Mouse (Mus musculus): ENCODE data around the gene Tfr2. TPM values are rescaled to one million over a fixed set of nuclear protein-coding genes. Genes with fewer than 3 reads are reported as not detected.

Tfr2 gene
- polyA plus RNA-seq, 1 experiment from 2014 or later, result 4.7 TPM

- ATAC-seq (ENCODE audit: insufficient read depth, low FRiP score, low read depth), result no peak
- no peaks in the 10 kb centered on the region for H3K4me1 ChIP-seq
- no peak overlapping the region for H3K9ac ChIP-seq
- no peak overlapping the region for H3K4me3 ChIP-seq (replicated peaks)
- H3K36me3 ChIP-seq, result no peaks in the 10 kb centered on the region
- H3K4me2 ChIP-seq, result no peak overlapping the region
- H3K27ac ChIP-seq, result no peak overlapping the region
- 78% methylated on average over 8 of the region's 8 CpGs for WGBS
- peaks cover 3% of the 10 kb centered on the region; the same call in 1 of the 2 replicates for H3K27me3 ChIP-seq (replicated peaks)
- H3K9me3 ChIP-seq, result no peaks in the 10 kb centered on the region
Observed at GRCm38 (mm10) chr5:137568223-137568798, 1.3 kb upstream of the Tfr2 start.

DNA sequence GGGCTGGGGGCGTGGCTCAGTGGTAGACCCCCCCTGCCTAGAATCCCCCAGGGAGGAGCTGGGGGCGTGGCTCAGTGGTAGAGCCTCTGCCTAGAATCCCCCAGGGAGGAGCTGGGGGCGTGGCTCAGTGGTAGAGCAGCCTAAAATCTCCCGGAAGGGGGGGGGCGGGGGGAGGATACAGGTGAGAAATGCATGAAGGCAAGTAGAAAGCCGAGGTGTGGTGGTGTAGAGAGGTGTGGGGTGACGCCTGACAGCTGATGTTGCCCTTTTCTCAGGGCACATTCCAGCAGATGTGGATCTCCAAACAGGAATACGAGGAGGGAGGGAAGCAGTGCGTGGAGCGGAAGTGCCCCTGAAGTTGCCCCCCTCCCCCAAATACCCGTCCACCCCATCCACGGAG is 609 bp upstream of the Tfr2 start:
- Histone ChIP-seq H3K4me2 (no peak overlapping the region; the same call in 1 of the 2 replicates), H3K27me3 (replicated peaks) (peaks cover 3% of the 10 kb centered on the region; the same call in 1 of the 2 replicates), H3K27ac (no peak overlapping the region), H3K9ac (no peak overlapping the region), H3K36me3 (no peaks in the 10 kb centered on the region), H3K4me3 (replicated peaks) (no peak overlapping the region), H3K4me1 (no peaks in the 10 kb centered on the region), H3K9me3 (no peaks in the 10 kb centered on the region)
- 60% methylated on average over 12 of the region's 12 CpGs for WGBS
- no peak for ATAC-seq (ENCODE audit: insufficient read depth, low FRiP score, low read depth)

DNA sequence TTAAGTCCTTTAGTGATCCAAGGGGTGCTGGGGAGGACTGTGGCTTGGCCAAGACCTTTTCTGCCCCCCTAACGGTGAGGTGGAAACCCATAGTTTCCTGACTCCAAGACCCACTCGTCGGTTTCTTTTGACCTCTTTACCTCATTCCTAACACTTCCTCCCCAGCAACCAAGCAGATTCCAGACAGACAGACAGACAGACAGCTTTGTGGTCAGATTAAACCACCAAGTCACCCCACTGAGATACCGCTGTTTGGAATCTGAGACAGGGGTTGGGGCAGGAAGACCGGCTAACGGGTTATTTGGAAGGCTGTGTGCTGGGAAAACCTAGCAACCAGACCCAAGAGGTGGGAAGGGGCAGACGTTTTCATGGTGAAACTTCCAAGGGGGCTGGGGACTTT is 541 bp downstream of the Tfr2 start:
- Histone ChIP-seq H3K27me3 (replicated peaks) (peaks cover 8% of the 10 kb centered on the region; the same call in 1 of the 2 replicates), H3K4me1 (peaks cover 6% of the 10 kb centered on the region; the same call in 1 of the 2 replicates), H3K27ac (no peak overlapping the region), H3K9me3 (no peaks in the 10 kb centered on the region), H3K9ac (no peak overlapping the region), H3K4me2 (peak overlapping the region; percentile 16; the same call in 1 of the 2 replicates), H3K4me3 (replicated peaks) (no peak overlapping the region), H3K36me3 (no peaks in the 10 kb centered on the region)
- WGBS, result 49% methylated on average over 7 of the region's 7 CpGs
- no peak for ATAC-seq (ENCODE audit: insufficient read depth, low FRiP score, low read depth)

DNA sequence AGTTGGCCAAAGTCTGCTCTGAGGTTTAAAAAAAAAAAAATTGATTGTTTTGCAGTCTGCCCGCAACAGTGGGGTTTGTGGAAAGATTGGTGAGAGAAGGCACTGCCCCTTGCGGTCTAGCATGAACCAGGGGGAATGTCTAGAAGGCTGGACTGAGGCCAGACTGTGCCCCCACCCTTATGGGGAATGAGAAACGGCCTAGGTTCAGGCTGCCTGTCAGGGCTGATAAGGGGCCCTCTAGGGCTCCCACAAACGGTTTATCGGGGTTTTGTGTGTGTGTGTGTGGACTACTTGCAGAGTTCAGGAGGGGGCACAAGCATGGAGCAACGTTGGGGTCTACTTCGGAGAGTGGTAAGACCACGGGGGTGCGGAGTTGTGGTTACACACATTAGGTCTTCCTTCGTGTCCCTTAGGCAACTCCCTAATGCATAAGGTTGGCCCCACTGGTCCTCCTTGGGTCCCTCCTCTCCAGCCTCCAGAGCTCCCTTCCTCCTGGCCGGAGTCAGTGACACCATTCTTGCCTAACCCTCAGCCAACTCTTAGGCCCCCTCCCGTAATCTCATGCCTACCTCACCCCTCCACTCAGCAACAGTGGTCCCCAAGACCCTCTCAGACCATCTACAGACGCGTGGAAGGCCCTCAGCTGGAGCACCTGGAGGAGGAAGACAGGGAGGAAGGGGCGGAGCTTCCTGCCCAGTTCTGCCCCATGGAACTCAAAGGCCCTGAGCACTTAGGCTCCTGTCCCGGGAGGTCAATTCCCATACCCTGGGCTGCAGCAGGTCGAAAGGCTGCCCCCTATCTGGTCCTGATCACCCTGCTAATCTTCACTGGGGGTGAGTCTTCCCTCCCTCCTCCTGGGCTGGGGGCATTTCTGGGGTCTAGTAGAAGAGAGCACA is 1.3 kb downstream of the Tfr2 start:
- peaks cover 8% of the 10 kb centered on the region; the same call in 1 of the 2 replicates for H3K27me3 ChIP-seq (replicated peaks)
- WGBS, result 65% methylated on average over 17 of the region's 17 CpGs
- peaks cover 6% of the 10 kb centered on the region; the same call in 1 of the 2 replicates for H3K4me1 ChIP-seq
- H3K4me3 ChIP-seq (replicated peaks), result no peak overlapping the region
- H3K9ac ChIP-seq, result no peak overlapping the region
- no peaks in the 10 kb centered on the region for H3K36me3 ChIP-seq
- no peak overlapping the region for H3K4me2 ChIP-seq
- no peaks in the 10 kb centered on the region for H3K9me3 ChIP-seq
- no peak overlapping the region for H3K27ac ChIP-seq
- ATAC-seq (ENCODE audit: insufficient read depth, low FRiP score, low read depth), result peak; percentile 80; the same call in 1 of the 2 replicates

DNA sequence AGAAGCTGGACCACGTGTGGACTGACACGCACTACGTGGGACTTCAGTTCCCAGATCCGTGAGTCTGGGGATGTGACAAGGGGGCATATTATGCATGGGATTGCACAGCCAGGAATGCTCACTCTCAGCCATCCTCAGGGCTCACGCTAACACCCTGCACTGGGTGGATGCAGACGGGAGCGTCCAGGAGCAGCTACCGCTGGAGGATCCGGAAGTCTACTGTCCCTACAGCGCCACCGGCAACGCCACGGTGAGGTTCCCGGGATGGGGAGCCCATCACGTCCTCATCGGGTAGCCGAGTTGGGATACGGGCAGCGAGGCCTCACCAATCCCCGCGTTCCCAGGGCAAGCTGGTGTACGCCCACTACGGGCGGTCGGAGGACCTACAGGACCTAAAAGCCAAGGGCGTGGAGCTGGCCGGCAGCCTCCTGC is 4.8 kb downstream of the Tfr2 start:
- no peaks in the 10 kb centered on the region for H3K36me3 ChIP-seq
- H3K4me1 ChIP-seq, result peaks cover 6% of the 10 kb centered on the region; the same call in 1 of the 2 replicates
- peak overlapping the region; percentile 57 for H3K4me2 ChIP-seq
- peaks cover 8% of the 10 kb centered on the region; the same call in 1 of the 2 replicates for H3K27me3 ChIP-seq (replicated peaks)
- peak overlapping the region; percentile 28 for H3K4me3 ChIP-seq (replicated peaks)
- H3K27ac ChIP-seq, result no peak overlapping the region
- ATAC-seq (ENCODE audit: insufficient read depth, low FRiP score, low read depth), result no peak
- no peaks in the 10 kb centered on the region for H3K9me3 ChIP-seq
- 9% methylated on average over 27 of the region's 27 CpGs for WGBS
- no peak overlapping the region for H3K9ac ChIP-seq

GRCm38 (mm10) chr5:137580246-137580645 is 10.6 kb downstream of the Tfr2 start:
- Histone ChIP-seq H3K27ac (no peak overlapping the region), H3K4me1 (0 out of 2 replicates have a peak, but pooled peaks cover 6% of the 10 kb centered on the region), H3K9me3 (no peaks in the 10 kb centered on the region), H3K9ac (no peak overlapping the region), H3K27me3 (replicated peaks) (no peaks in the 10 kb centered on the region), H3K4me3 (replicated peaks) (no peak overlapping the region), H3K36me3 (no peaks in the 10 kb centered on the region), H3K4me2 (no peak overlapping the region)
- no peak for ATAC-seq (ENCODE audit: insufficient read depth, low FRiP score, low read depth)
- 78% methylated on average over 6 of the region's 6 CpGs for WGBS

GRCm38 (mm10) chr5:137582702-137583101 is 13.1 kb downstream of the Tfr2 start:
- 23% methylated on average over 8 of the region's 8 CpGs for WGBS
- Histone ChIP-seq H3K4me3 (replicated peaks) (no peak overlapping the region; the same call in 1 of the 2 replicates), H3K9ac (no peak overlapping the region), H3K27ac (no peak overlapping the region), H3K4me1 (0 out of 2 replicates have a peak, but pooled peaks cover 6% of the 10 kb centered on the region), H3K4me2 (no peak overlapping the region), H3K36me3 (no peaks in the 10 kb centered on the region), H3K9me3 (no peaks in the 10 kb centered on the region), H3K27me3 (replicated peaks) (no peaks in the 10 kb centered on the region)
- no peak for ATAC-seq (ENCODE audit: insufficient read depth, low FRiP score, low read depth)

DNA sequence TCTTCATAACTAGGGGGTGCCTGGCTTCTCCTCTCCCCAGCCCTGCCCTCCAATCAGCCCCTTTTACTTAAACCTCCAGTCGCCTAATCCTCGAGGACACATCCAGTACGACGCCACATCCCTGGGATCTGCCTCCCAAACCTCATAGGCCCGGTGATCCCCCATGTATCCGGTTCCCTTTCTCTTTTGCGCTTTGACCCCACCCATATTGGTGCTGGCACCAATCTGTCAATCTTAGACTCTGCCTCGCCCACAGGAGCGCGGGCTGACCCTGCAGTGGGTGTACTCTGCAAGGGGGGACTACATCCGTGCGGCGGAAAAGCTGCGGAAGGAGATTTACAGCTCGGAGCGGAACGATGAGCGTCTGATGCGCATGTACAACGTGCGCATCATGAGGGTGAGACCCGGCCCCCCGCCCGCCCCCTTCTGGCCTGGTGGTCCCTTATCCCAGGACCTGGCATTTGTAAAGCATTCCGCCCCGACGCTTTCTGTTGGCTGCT is 14.1 kb downstream of the Tfr2 start:
- Histone ChIP-seq H3K36me3 (no peaks in the 10 kb centered on the region), H3K9ac (peak overlapping the region; percentile 37; the same call in 1 of the 2 replicates), H3K4me2 (peak overlapping the region; percentile 62), H3K27me3 (replicated peaks) (no peaks in the 10 kb centered on the region), H3K9me3 (no peaks in the 10 kb centered on the region), H3K4me1 (0 out of 2 replicates have a peak, but pooled peaks cover 6% of the 10 kb centered on the region), H3K4me3 (replicated peaks) (peak overlapping the region; percentile 41), H3K27ac (no peak overlapping the region; the same call in 1 of the 2 replicates)
- 11% methylated on average over 27 of the region's 27 CpGs for WGBS
- ATAC-seq (ENCODE audit: insufficient read depth, low FRiP score, low read depth), result peak; percentile 38; the same call in 1 of the 2 replicates

DNA sequence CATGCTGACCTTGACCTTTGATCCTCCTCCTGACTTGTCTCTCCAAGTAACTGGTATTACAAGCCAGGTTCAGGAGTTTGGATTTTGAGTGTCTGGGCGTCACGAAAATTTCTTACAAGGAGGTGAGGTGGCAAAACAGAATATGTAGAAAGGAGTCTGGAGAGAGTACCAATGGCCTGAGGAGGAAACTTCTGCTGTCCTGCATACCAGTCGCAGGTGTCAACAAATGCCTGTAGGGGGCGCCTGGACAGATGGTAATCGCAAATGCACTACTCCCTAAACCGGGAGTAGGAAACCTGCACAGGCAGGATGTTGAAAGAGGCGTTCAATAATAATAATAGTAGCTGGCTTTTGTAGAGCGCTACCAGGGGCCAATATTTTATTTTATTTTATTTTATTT is 15.3 kb downstream of the Tfr2 start:
- Histone ChIP-seq H3K9me3 (no peaks in the 10 kb centered on the region), H3K27me3 (replicated peaks) (no peaks in the 10 kb centered on the region), H3K27ac (no peak overlapping the region), H3K36me3 (no peaks in the 10 kb centered on the region), H3K4me3 (replicated peaks) (no peak overlapping the region), H3K4me2 (no peak overlapping the region), H3K9ac (no peak overlapping the region), H3K4me1 (0 out of 2 replicates have a peak, but pooled peaks cover 6% of the 10 kb centered on the region)
- WGBS, result 32% methylated on average over 8 of the region's 8 CpGs
- ATAC-seq (ENCODE audit: insufficient read depth, low FRiP score, low read depth), result no peak

DNA sequence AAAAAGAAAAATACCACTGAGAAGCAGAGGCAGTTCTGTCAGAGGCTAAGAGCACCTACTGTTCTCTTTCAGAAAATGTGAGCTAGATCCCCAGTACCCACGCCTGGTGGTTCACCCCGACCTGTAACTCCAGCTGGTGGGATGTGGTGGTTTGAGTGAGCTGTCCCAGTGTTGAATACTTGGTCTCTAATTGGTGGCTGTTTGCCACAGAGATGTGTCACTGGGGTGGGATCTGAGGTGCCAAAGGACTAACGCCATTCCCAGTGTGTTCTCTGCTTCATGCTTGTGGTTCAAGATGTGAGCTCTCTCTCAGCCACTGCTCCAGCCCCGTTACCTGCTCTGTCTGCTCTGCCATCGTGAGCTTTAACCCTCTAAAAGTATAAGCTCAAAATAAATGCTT is 20.9 kb downstream of the Tfr2 start:
- Histone ChIP-seq H3K4me1 (no peaks in the 10 kb centered on the region), H3K4me3 (replicated peaks) (no peak overlapping the region), H3K9ac (no peak overlapping the region), H3K4me2 (no peak overlapping the region), H3K36me3 (no peaks in the 10 kb centered on the region), H3K27ac (no peak overlapping the region), H3K27me3 (replicated peaks) (no peaks in the 10 kb centered on the region), H3K9me3 (no peaks in the 10 kb centered on the region)
- WGBS, result 74% methylated on average over 5 of the region's 5 CpGs
- no peak for ATAC-seq (ENCODE audit: insufficient read depth, low FRiP score, low read depth)

DNA sequence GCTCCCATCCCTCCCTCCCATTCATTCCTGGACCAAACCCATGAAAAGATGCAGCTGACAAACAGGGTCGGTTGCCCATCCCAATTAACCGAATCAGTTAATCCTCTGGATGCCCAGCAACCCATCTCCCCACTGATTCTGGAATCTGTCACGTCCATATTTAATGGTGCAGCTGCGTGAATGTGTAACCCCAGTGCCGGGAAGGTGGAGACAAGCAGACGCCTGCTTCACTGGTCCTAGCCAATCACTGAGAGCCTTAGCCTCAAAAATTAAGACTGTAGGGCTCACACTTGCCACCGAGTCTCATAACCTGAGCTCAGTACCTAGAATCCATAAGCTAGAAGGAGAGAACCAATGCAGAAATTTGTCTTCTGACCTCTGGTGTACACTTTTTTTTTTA is 26.3 kb downstream of the Tfr2 start:
- H3K4me1 ChIP-seq, result peaks cover 10% of the 10 kb centered on the region
- no peak for ATAC-seq (ENCODE audit: insufficient read depth, low FRiP score, low read depth)
- H3K4me3 ChIP-seq (replicated peaks), result no peak overlapping the region
- no peaks in the 10 kb centered on the region for H3K27me3 ChIP-seq (replicated peaks)
- 79% methylated on average over 7 of the region's 7 CpGs for WGBS
- no peaks in the 10 kb centered on the region for H3K9me3 ChIP-seq
- H3K4me2 ChIP-seq, result no peak overlapping the region
- H3K9ac ChIP-seq, result no peak overlapping the region
- H3K27ac ChIP-seq, result no peak overlapping the region
- no peaks in the 10 kb centered on the region for H3K36me3 ChIP-seq

All from stomach, embryonic 15.5 days (tissue).